Mouse (Mus musculus): ENCODE measurements around the gene Cryge. TPM values are rescaled to one million over a fixed set of nuclear protein-coding genes. Genes with fewer than 3 reads are reported as not detected.

Gene Cryge
- polyA plus RNA-seq, 1 experiment from 2014 or later = not detected

Other genes starting within 250 kb of the Cryge start
- gene Plekhm3, start 94.3 kb downstream of the Cryge start, polyA plus RNA-seq (2015; fragmentation: Nextera tagmentation; extraction: Ambion mirVana) = 10.4 and 12.8 TPM in 2 replicates
- not detected in 2 replicates for gene Akr1cl, start 18.4 kb downstream of the Cryge start, polyA plus RNA-seq (2015; fragmentation: Nextera tagmentation; extraction: Ambion mirVana)
- gene Crygd, start 12.3 kb upstream of the Cryge start, polyA plus RNA-seq (2015; fragmentation: Nextera tagmentation; extraction: Ambion mirVana) = 0.33 TPM in 1 of 2 replicates, not detected in the other
- not detected in 2 replicates for gene Crygc, start 22.5 kb upstream of the Cryge start, polyA plus RNA-seq (2015; fragmentation: Nextera tagmentation; extraction: Ambion mirVana)
- gene Crygb, start 31.1 kb upstream of the Cryge start, polyA plus RNA-seq (2015; fragmentation: Nextera tagmentation; extraction: Ambion mirVana) = not detected in 2 replicates
- gene Cryga, start 52.2 kb upstream of the Cryge start, polyA plus RNA-seq (2015; fragmentation: Nextera tagmentation; extraction: Ambion mirVana) = not detected in 2 replicates
- gene Gm28845, start 68.4 kb upstream of the Cryge start, polyA plus RNA-seq (2015; fragmentation: Nextera tagmentation; extraction: Ambion mirVana) = not detected in 2 replicates
- 1.6 and 3.1 TPM in 2 replicates for gene D630023F18Rik, start 72.1 kb upstream of the Cryge start, polyA plus RNA-seq (2015; fragmentation: Nextera tagmentation; extraction: Ambion mirVana)
- 553 and 565 TPM in 2 replicates for gene Idh1, start 135.4 kb upstream of the Cryge start, polyA plus RNA-seq (2015; fragmentation: Nextera tagmentation; extraction: Ambion mirVana)
- 9.8 and 12.4 TPM in 2 replicates for gene Pikfyve, start 135.5 kb upstream of the Cryge start, polyA plus RNA-seq (2015; fragmentation: Nextera tagmentation; extraction: Ambion mirVana)
- 2.2 and 2.5 TPM in 2 replicates for gene Pth2r, start 230.9 kb upstream of the Cryge start, polyA plus RNA-seq (2015; fragmentation: Nextera tagmentation; extraction: Ambion mirVana)

All from midbrain, embryonic 16.5 days (tissue).